Mouse (Mus musculus) kidney, adult 18-20 months (tissue): ENCODE results near the gene Uvrag.

Experiments used
- DNase-seq: peaks from one replicate; pipeline ENCODE4 v3.0.0; 2021

Uvrag gene

DNA sequence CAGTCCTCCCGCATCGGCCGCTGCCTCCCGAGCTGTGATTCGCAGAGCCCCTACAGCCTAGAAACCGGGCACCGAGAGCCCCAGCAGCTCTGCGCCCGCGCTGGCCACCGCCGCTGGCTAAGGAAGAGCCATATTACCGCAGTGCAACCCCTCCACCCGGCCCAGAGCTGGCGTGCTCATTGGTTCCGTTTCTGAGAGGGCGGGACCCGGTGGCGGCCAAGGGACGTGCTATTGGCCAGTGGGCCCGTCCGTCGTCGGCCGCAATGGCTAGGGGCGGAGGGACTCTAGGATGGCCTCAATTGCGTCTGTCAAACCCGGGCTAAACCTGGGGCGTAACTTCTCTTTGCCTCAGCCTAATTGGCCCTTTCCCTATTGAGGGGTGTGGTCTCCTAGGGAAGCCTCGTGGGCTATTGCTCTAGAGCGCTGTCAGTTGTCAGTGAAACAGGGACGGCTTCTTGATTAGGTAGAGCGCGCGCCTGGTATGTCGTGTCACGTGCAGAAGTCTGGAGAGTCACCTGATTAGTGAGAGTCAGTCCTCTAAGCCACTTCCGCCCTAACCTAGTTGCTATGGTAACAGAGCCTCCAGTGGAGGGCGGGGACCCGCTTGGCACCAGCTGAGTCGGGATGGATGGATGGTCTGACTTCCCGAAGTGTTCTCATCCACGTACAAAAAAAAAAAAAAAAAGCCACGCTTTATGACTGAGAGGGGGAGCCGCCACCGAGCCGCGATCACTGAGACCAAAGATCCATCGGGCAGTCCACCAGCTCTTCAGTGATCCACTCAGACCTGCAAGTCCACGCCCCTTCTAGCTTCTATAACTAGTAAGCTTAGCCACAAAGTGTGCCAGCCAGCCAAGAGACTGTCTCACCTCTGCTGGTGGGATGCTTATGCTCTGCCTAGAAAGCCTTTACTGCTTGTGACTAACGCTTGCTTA, at the start of gene Uvrag:
Gene Uvrag (minus strand): TSS at position 158 of the 935 bp plus-strand sequence.
- peak; percentile 99 for DNase-seq

DNA sequence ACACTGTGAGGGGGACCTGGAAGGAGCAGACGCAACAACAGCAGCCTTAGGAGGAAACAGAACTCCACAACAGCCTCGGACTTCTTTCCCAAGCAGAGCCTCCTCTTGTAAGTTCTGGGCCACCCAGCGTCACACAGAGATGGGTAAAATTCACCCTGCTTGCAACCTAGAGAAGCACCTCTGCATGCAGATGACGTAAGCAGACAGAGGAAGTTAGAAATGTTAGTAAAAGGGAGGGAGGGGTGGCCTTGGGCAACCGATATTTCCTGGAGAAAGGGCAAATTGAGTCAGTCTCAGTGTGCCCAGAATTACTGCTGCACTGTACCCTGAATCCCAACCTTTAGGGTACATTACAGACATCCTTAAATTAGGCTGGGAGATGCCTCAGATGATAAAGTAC, 48.9 kb upstream of the Uvrag start:
- no peak for DNase-seq

GRCm38 (mm10) chr7:99188630-99189029, 47.7 kb upstream of the Uvrag start:
- no peak for DNase-seq

GRCm38 (mm10) chr7:99187451-99187850, 46.5 kb upstream of the Uvrag start:
- no peak for DNase-seq

DNA sequence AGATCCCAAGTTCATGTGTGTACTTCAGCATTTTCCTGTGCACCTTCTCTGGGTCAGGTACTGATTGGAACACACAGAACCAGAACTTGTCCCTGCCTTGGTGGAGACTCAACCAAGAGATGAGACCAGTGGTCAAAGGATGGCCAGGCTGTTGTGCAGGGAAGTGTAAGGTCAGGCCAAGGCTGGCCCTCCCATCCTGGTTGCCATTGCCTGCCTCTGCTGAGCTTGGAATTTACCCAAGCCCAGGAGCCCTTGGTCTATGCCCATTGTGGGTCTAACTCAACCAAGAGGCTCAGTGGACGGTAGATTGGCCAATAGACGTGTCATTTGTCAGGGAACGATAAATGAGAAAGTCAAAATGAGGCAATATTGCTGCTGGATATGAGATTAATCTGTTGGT, 44.5 kb upstream of the Uvrag start:
- DNase-seq: no peak

DNA sequence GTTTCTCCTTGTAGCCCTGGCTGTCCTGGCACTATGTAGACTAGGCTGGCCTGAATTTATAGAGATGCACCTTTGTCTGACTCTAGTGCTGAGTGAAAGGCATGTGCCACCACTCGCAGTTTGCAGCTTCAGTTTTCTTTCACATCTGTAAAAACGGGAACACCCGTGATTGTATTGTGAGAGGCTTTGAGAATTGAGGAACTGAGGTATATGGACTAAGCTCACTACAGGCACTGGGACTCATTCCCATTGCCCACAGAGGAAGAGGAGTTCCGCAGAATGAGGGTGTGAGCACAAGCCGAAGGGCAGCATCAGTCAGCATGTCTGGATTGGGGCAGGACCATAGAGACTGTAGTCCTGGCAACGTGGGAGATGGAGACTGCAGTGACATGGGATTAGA, 42.8 kb upstream of the Uvrag start:
- no peak for DNase-seq

DNA sequence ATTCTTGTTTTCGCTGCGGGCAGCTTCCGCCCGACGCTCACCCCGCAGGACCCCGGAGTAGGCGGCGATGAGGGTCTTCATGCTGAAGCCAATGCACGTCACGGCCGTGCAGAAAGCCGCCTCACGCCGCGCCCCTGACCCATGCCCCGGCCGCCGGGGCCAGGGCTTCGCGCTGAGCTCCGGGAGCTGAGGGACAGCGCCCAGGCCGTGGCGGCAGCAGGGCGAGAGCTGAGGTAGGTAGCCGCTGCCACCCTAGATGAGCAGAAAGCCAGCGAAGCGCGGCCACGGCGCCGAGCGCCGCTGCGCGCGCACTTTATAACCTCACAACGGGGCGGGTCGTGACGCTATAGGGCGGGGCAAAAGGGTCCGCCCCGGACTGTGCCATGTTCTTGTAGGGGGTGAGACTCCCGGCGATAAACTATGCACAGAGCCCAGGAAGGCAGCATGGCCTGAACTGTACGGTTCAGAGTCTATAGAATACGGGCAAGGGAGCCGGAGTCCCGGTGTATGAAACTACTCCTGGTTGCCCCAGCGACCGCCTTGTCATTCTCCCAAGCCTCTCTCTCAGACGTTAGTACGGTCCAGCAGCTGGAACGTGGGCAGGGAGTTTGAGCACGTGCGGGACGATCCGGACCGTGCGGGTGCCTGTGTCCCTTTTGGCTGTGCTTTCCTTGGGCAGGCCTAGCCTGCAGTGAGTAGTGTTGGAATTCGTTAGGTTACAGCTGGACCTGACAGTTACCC, 41.7 kb upstream of the Uvrag start, which contains the start of gene Dgat2:
Gene Dgat2 (minus strand): TSS at position 288 of the 741 bp plus-strand sequence.
- peak; percentile 96 for DNase-seq

DNA sequence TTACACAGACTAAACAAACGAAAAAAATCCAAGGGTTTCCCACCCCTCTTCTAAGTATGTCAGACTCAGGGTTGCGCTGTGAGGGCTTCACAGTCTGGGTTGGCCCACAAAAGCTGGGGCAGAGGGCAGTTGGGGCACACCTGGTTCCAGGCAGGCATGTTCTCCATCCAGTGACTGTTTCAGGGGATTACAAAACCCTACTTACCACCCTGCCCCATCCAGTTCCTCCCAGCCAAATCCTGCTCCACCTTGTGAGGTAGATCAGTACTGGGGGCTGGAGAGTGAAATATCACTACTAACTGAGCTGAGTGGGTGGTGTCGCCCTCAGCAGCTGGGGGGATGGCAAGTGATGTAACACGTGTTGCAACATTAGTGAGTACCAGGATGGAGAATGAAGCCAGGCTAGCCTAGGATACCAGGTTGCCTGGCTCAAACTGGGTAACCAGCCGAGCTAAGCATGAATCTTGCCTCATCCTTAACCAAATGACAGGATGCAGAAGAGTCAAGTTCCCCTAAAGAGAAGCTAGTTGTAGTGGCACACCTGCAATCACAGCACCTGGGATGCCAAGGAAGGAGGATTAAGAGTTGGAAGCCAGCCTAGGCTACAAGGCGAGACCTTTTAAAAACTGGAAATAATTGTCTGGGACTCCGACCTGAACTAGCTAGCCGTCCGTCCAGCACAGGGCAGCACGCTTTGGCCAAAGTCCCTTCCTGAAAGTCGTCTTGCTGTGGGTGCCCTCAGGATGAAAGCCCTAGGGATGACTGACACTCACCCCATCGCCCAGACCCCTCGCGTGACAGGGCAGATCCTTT, 40.9 kb upstream of the Uvrag start:
- no peak for DNase-seq

DNA sequence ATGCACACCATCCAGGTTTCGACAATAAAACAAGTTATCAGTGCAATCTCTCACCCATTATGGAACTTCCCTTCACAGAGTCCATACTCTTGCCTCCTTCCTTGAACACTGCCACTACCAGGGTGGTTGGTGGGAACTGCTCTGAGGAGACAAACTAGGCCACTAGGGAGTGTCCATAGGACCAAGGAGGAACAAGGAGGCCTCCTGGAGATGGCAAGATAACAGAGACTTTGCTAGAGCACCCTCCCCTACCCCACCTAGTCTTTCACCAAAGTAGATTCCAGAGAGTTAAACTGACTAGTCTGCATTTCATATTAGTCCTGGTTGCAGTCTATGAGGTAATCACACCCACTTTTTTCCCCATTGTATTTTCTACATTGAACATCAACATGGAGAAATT, 39.2 kb upstream of the Uvrag start:
- no peak for DNase-seq

DNA sequence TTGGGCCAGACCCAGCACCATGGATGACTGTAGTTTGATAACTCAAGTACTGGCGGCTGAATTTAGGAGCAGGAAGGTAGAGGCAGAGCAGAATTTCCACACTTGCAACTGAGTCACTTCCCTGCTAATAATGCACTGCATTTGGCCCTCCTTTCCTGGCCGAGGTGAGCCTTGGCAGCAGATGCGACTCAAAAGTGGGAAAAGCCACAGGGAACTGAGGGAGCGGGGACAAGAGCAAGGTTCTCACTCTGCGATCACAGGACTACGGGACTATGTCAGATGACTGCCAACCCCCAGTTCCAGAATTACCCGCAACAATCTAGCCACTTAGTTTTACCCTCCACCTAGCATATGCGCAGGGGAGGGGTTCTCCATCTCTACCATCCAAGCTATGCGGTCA, 38.3 kb upstream of the Uvrag start:
- DNase-seq: no peak

DNA sequence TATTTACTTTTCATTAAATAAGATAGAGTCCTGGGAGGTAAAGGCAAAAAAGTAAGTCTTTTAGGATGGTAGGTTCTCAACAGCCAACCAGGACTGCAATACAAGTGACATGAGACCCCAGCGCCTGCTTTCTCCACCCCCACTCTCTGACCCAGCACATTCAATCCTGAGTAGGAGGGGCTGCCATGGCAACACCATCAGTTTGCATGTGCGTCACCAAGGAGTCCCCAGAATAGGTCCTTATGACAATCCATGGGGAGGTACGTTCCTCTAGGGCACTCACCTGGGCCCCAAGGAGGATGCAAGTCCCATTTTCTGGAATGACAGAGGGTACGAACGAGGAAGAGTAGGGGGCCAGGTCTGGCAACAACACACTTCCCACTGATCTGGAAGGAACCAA, 36.4 kb upstream of the Uvrag start:
- DNase-seq: no peak

GRCm38 (mm10) chr7:99175666-99176065, 34.7 kb upstream of the Uvrag start:
- DNase-seq: no peak

- no peak for DNase-seq
These were observed 34.2 kb upstream of the Uvrag start for GRCm38 (mm10) chr7:99175118-99175517.

DNA sequence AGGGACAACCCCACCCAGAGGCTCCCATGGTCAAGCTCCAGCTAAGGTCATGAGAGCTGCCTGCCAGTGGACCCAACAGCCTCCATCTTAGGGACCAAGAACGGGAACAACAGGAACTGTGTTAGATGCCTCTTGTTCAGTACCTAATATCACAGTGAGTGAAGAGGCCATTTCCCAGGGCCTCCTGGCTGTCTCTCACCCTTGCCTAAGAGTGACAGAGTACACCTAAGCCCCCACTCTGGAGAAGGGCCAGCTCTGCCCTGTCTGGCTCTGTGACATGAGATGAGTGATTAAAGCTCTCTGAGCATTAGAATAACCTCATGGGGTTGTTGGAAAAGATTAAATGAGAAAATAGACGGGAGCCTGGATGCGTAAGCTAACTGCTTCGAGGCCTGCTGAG, 33.1 kb upstream of the Uvrag start:
- DNase-seq: no peak

GRCm38 (mm10) chr7:99172898-99173297, 32.0 kb upstream of the Uvrag start:
- no peak for DNase-seq

DNA sequence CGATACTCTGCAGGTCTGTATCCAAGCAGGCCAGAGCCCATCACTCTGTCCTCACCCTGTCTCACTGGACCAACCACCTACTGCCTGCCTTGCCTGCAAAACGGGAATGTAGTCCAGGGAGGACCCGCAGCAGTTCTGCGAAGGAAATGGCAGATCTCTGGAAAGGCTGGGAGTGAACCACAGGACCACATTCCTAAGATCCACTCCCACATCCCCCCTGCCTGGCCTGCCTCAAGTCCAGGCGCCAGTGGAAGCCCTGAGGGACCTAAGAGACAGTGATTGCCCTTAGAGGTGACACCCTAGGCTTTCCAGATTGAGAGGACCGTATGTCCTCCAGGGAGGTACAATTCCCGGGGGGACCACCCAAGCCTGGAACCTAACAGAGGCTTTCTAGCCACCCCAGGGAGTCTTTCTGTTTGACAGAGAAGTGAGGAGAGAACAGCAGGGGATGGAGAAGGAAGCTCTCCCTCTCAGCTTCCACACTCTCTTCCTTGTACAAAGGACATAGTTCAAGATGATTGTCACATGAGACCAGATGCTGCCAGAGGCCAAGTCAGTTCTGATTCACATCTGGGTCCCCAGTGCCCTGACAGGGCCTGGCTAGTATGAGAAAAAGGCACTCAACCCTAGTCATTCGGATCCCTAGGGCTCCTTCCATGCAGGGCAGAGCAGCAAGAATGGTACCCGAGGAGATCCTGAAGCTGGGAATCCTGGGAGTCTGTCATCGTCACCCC, 31.0 kb upstream of the Uvrag start:
- DNase-seq: no peak

GRCm38 (mm10) chr7:99170519-99170918, 29.6 kb upstream of the Uvrag start:
- no peak for DNase-seq

DNA sequence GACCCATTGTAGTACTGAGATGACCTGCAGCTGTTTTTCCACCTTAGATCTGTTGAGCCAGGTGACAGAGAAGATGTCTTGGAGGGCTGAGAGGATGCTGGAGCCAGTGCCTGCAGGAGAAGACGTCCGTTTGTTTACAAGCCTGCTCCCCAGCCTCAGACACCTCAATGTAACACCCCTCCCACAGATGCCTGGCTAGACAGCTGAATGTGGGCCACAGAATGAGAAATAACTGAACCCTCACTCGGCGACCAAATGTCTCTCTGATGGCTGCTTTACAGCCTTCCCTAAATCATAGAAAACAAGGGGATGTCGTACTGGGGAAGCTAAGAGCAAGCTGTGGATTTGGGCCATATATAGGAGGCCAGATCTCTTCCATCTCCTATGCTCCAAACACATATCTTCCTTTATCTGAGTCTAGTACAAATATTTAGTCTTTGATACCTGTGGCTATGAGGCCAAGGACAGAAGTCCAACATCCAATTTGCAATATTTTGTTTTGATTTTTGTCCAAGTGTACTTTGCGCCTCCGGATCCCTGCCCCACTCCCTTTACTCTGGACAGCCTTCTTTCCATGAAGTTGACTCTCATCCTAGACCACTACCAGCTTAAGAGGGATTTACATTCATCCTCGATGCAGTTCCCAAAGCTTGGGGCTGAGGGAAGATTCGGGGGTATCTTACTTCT, 28.9 kb upstream of the Uvrag start:
- DNase-seq: no peak

- DNase-seq: no peak
These were observed 27.8 kb upstream of the Uvrag start for GRCm38 (mm10) chr7:99168756-99169155.

DNA sequence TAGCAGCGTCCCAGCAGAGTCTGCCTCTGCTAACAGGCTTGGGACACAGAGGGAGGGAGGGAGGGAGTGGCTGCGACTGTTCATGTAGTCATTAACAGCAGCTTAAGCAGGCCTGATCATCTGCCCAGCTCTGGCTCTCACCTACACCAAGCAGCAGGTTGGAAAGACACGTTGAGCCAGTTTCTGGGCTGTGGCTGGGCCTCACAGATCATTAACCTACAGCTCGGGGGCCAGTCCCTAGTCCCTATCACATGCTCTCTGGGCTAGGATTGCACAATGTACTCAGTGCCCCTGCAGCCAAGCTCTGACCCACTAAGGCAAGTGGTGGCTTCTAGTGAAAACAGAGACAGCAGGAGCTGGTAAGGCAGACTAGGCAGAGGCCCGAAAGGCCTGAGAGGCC, 27.0 kb upstream of the Uvrag start:
- DNase-seq: peak; percentile 81

- no peak for DNase-seq
These were observed 25.2 kb upstream of the Uvrag start for GRCm38 (mm10) chr7:99166159-99166558.

DNA sequence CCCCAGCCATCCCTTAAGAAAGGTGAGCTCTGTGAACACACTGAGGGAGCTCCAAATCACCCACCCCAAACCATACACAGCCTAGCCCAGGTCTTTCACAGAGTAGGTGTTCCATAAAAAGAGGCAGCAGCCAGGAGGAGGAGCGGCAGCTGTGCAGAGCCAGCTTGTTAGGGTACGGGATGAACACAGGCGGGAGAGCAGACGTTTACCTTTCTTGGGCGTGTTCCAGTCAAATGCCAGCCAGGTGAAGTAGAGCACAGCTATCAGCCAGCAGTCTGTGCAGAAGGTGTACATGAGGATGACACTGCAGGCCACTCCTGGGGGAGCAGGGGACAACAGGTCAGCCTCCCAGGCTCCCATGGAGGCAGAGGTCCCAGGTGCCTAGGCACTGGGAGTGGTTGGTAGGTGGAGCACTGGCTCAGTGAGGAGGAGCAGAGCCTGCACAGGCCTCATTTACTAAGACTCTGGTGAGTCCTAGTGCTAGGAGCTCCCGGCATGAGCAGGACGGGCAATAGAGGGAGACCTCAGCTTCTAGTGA, 24.0 kb upstream of the Uvrag start:
- DNase-seq: no peak
